Mouse (Mus musculus) hindlimb bud, embryonic 11.5 days (tissue): ENCODE measurements around the gene Xpot.

Source experiments
- DNase-seq: peaks from one replicate; pipeline ENCODE4 v3.0.0-alpha.2; 2012; ENCODE audit warnings: low read depth, low spot score; ENCODE audit errors: extremely low spot score

Xpot gene

GRCm38 (mm10) chr10:121623670-121624069 lies 2.5 kb downstream of the Xpot start:
- no peak for DNase-seq

- DNase-seq: no peak
Measured at GRCm38 (mm10) chr10:121622431-121622830, 3.7 kb downstream of the Xpot start.

- no peak for DNase-seq
Measured at GRCm38 (mm10) chr10:121615935-121616334, 10.2 kb downstream of the Xpot start.

- DNase-seq: no peak
Measured at GRCm38 (mm10) chr10:121615146-121615870, 10.8 kb downstream of the Xpot start.

- DNase-seq: no peak
Measured at GRCm38 (mm10) chr10:121613570-121613969, 12.6 kb downstream of the Xpot start.

GRCm38 (mm10) chr10:121612448-121612847 lies 13.7 kb downstream of the Xpot start:
- DNase-seq: no peak

- DNase-seq: no peak
Measured at GRCm38 (mm10) chr10:121611587-121611986, 14.5 kb downstream of the Xpot start.

GRCm38 (mm10) chr10:121608177-121608576 lies 18.0 kb downstream of the Xpot start:
- DNase-seq: no peak

GRCm38 (mm10) chr10:121604632-121605344 lies 21.3 kb downstream of the Xpot start:
- no peak for DNase-seq

- no peak for DNase-seq
Measured at GRCm38 (mm10) chr10:121603556-121603955, 22.6 kb downstream of the Xpot start.

GRCm38 (mm10) chr10:121601272-121601671 lies 24.9 kb downstream of the Xpot start:
- DNase-seq: no peak

GRCm38 (mm10) chr10:121596580-121596979 lies 29.6 kb downstream of the Xpot start:
- DNase-seq: no peak

- DNase-seq: no peak
Measured at GRCm38 (mm10) chr10:121591106-121591505, 35.0 kb downstream of the Xpot start.

- DNase-seq: no peak
Measured at GRCm38 (mm10) chr10:121587371-121587840, 38.7 kb downstream of the Xpot start.

- no peak for DNase-seq
Measured at GRCm38 (mm10) chr10:121586675-121587370, 39.3 kb downstream of the Xpot start, which contains the start of gene Tbk1. Tbk1 (minus strand) TSS chr10:121586787.

GRCm38 (mm10) chr10:121585791-121586642 lies 40.1 kb downstream of the Xpot start:
- no peak for DNase-seq

GRCm38 (mm10) chr10:121585056-121585790 lies 40.9 kb downstream of the Xpot start:
- no peak for DNase-seq

GRCm38 (mm10) chr10:121584033-121584432 lies 42.1 kb downstream of the Xpot start:
- no peak for DNase-seq

- DNase-seq: no peak
Measured at GRCm38 (mm10) chr10:121583016-121583415, 43.1 kb downstream of the Xpot start.

- DNase-seq: no peak
Measured at GRCm38 (mm10) chr10:121582287-121582686, 43.8 kb downstream of the Xpot start.
